Mouse (Mus musculus) granulocyte monocyte progenitor cell, adult 5-6 weeks (primary cell): ENCODE measurements around the gene Gabarap. TPM values are rescaled to one million over a fixed set of nuclear protein-coding genes. Genes with fewer than 3 reads are reported as not detected.
"Not testable (repeated sequence)": the region's sequence is repeated elsewhere in the genome, so short reads cannot be mapped to it uniquely, and the experiment has no call there.

ENCODE experiments used
- ATAC-seq: replicated peaks from 2 replicates; pipeline ENCODE4 v1.8.0; 2016; ENCODE audit warnings: mild to moderate bottlenecking, moderate TSS enrichment, inconsistent platforms; ENCODE audit not compliant: poor library complexity, severe bottlenecking
- total RNA-seq, 2 experiments: library from RNA; stranded (forward) in 1 of 2; stranded (reverse) in 1 of 2; fragments of 200-712, 200-1000 nt in 1 of 2; fragments of >200 nt in 1 of 2; fragmentation: Nextera tagmentation in 1 of 2; gene quantifications; 2 replicates each; pipeline ENCODE4 v1.2.3; 2014 to 2017

Gabarap gene
- total RNA-seq, 2 experiments from 2014 or later: 239 to 367 TPM

GRCm38 (mm10) chr11:69996161-69997061 lies 5.5 kb downstream of the Gabarap start:
- no peak; the same call in 1 of the 2 replicates for ATAC-seq

- ATAC-seq: peak; percentile 35
Observed at GRCm38 (mm10) chr11:69997070-69997509, 6.1 kb downstream of the Gabarap start.

- no peak for ATAC-seq
Observed at GRCm38 (mm10) chr11:69998567-69999491, 7.9 kb downstream of the Gabarap start.

GRCm38 (mm10) chr11:69999666-70000065 lies 8.7 kb downstream of the Gabarap start:
- ATAC-seq: no peak

- peak; percentile 54 for ATAC-seq
Observed at GRCm38 (mm10) chr11:70000396-70000898, 9.5 kb downstream of the Gabarap start, which contains the start of gene Dvl2. Gene Dvl2 (plus strand): TSS chr11:70000595.

GRCm38 (mm10) chr11:70001159-70001558 lies 10.2 kb downstream of the Gabarap start:
- ATAC-seq: no peak

GRCm38 (mm10) chr11:70001865-70002264 lies 10.9 kb downstream of the Gabarap start:
- peak; percentile 22; the same call in 1 of the 2 replicates for ATAC-seq

GRCm38 (mm10) chr11:70002471-70002870 lies 11.5 kb downstream of the Gabarap start:
- no peak for ATAC-seq

- peak; percentile 26 for ATAC-seq
Observed at GRCm38 (mm10) chr11:70005521-70005920, 14.6 kb downstream of the Gabarap start.

- ATAC-seq: no peak
Observed at GRCm38 (mm10) chr11:70010033-70010432, 19.1 kb downstream of the Gabarap start.

GRCm38 (mm10) chr11:70010548-70010947 lies 19.6 kb downstream of the Gabarap start:
- ATAC-seq: no peak

- no peak for ATAC-seq
Observed at GRCm38 (mm10) chr11:70010961-70011360, 20.0 kb downstream of the Gabarap start.

- no peak for ATAC-seq
Observed at GRCm38 (mm10) chr11:70012931-70013330, 22.0 kb downstream of the Gabarap start.

- ATAC-seq: no peak
Observed at GRCm38 (mm10) chr11:70013408-70013807, 22.5 kb downstream of the Gabarap start.

- ATAC-seq: no peak
Observed at GRCm38 (mm10) chr11:70014051-70014450, 23.1 kb downstream of the Gabarap start.

- ATAC-seq: peak; percentile 83
Observed at GRCm38 (mm10) chr11:70014880-70015558, 24.1 kb downstream of the Gabarap start, which contains the start of gene Acadvl. Gene Acadvl (minus strand): TSS chr11:70015411.

GRCm38 (mm10) chr11:70015677-70016076 lies 24.7 kb downstream of the Gabarap start:
- no peak for ATAC-seq

- ATAC-seq: not testable (repeated sequence)
Observed at GRCm38 (mm10) chr11:70016177-70016576, 25.2 kb downstream of the Gabarap start.

- ATAC-seq: no peak
Observed at GRCm38 (mm10) chr11:70016669-70017068, 25.7 kb downstream of the Gabarap start, which contains the start of gene Dlg4. Gene Dlg4 (plus strand): TSS chr11:70016942.
